Mouse (Mus musculus) heart, adult 2 months (tissue): ENCODE measurements around the gene Mapk10.

Experiments
- CTCF ChIP-seq: fragments of 200-600 bp; IDR thresholded peaks from 2 replicates; pipeline ENCODE4 v1.8.1; 2022; ENCODE audit warnings: antibody characterized with exemption, mild to moderate bottlenecking, moderate library complexity
- POLR2A ChIP-seq: fragments of 200-500 bp; IDR thresholded peaks from 2 replicates; pipeline ENCODE4 v1.6.1; 2011; ENCODE audit warnings: mild to moderate bottlenecking, low read depth, low read length, control low read depth; ENCODE audit not compliant: insufficient read depth

- TF ChIP-seq POLR2A = no peak
- TF ChIP-seq CTCF = no peak
Observed at GRCm38 (mm10) chr5:102875628-102876027, 335.5 kb downstream of the Mapk10 start.
